Mouse (Mus musculus) naive thymus-derived CD4-positive, alpha-beta T cell, adult 5 months (primary cell): Measurements from ENCODE around the gene Nos3. TPM values are rescaled to one million over a fixed set of nuclear protein-coding genes. Genes with fewer than 3 reads are reported as not detected.

Source experiments
- polyA plus RNA-seq: library from polyadenylated mRNA; unstranded; fragments of 100-300 nt; shearing (Covaris generic); gene quantifications from one replicate; pipeline ENCODE4 v1.2.1, GENCODE M21; 2017

Nos3 gene
- not detected for polyA plus RNA-seq

GRCm38 (mm10) chr5:24364508-24364907, at the start of gene Nos3:
Gene Nos3 (plus strand): TSS chr5:24364810.

GRCm38 (mm10) chr5:24351278-24351677, 13.3 kb upstream of the Nos3 start, which contains the start of gene Kcnh2:
Gene Kcnh2 (minus strand): TSS chr5:24351604.

GRCm38 (mm10) chr5:24391864-24392263, 27.3 kb downstream of the Nos3 start, which contains the start of gene Atg9b:
Gene Atg9b (minus strand): TSS chr5:24392143.

GRCm38 (mm10) chr5:24393392-24393997, 28.9 kb downstream of the Nos3 start, which contains the start of gene Abcb8:
Gene Abcb8 (plus strand): TSS chr5:24393663.

GRCm38 (mm10) chr5:24413042-24413693, 48.6 kb downstream of the Nos3 start, which contains the start of gene Asic3:
Gene Asic3 (plus strand): TSS chr5:24413392.

GRCm38 (mm10) chr5:24423129-24424003, 58.8 kb downstream of the Nos3 start, which contains the start of the genes Cdk5 and Slc4a2:
Gene Cdk5 (minus strand): TSS chr5:24423530.
Gene Slc4a2 (plus strand): TSS chr5:24423837.

Other genes with a start within 250 kb of the Nos3 start
- 7.2 TPM for gene Nupl2, start 199.8 kb upstream of the Nos3 start, polyA plus RNA-seq
- 5.1 TPM for gene Kcnh2, start 13.2 kb upstream of the Nos3 start, polyA plus RNA-seq
- gene Atg9b, start 27.3 kb downstream of the Nos3 start, polyA plus RNA-seq: 0.22 TPM
- 16.1 TPM for gene Abcb8, start 28.9 kb downstream of the Nos3 start, polyA plus RNA-seq
- not detected for gene Asic3, start 48.6 kb downstream of the Nos3 start, polyA plus RNA-seq
- 70.9 TPM for gene Cdk5, start 58.7 kb downstream of the Nos3 start, polyA plus RNA-seq
- gene Slc4a2, start 59.0 kb downstream of the Nos3 start, polyA plus RNA-seq: 33.4 TPM
- gene Fastk, start 80.5 kb downstream of the Nos3 start, polyA plus RNA-seq: 103 TPM
- 61.6 TPM for gene Tmub1, start 83.0 kb downstream of the Nos3 start, polyA plus RNA-seq
- 109 TPM for gene Agap3, start 87.4 kb downstream of the Nos3 start, polyA plus RNA-seq
- not detected for gene Gbx1, start 162.4 kb downstream of the Nos3 start, polyA plus RNA-seq
- gene Asb10, start 176.2 kb downstream of the Nos3 start, polyA plus RNA-seq: not detected
- gene 4931409K22Rik, start 192.0 kb downstream of the Nos3 start, polyA plus RNA-seq: not detected
- 104 TPM for gene Abcf2, start 212.7 kb downstream of the Nos3 start, polyA plus RNA-seq
- gene Chpf2, start 221.9 kb downstream of the Nos3 start, polyA plus RNA-seq: 25.5 TPM